Mouse (Mus musculus): ENCODE data around the gene Emilin1. TPM values are rescaled to one million over a fixed set of nuclear protein-coding genes. Genes with fewer than 3 reads are reported as not detected.

Gene Emilin1
- total RNA-seq, 2 experiments from 2014 or later, result 100 to 114 TPM

- DNase-seq (ENCODE audit: low spot score in 2 of 2), result no peak
Observed at GRCm38 (mm10) chr5:30957891-30958290, 44.7 kb downstream of the Emilin1 start.

- DNase-seq (ENCODE audit: low spot score in 2 of 2), result no peak
Observed at GRCm38 (mm10) chr5:30959198-30959854, 46.1 kb downstream of the Emilin1 start.

- DNase-seq (ENCODE audit: low spot score in 2 of 2), result peak; percentile 96 to 97
Observed at GRCm38 (mm10) chr5:30959966-30960501, 46.8 kb downstream of the Emilin1 start, which contains the start of gene Preb. TSS of gene Preb (minus strand) at chr5:30960361.

GRCm38 (mm10) chr5:30960814-30961213 is 47.6 kb downstream of the Emilin1 start:
- DNase-seq (ENCODE audit: low spot score in 2 of 2), result no peak

- no peak for DNase-seq (ENCODE audit: low spot score in 2 of 2)
Observed at GRCm38 (mm10) chr5:30961545-30962505, 48.6 kb downstream of the Emilin1 start.

- no peak for DNase-seq (ENCODE audit: low spot score in 2 of 2)
Observed at GRCm38 (mm10) chr5:30963916-30964315, 50.7 kb downstream of the Emilin1 start.

GRCm38 (mm10) chr5:30966189-30966588 is 53.0 kb downstream of the Emilin1 start:
- no peak for DNase-seq (ENCODE audit: low spot score in 2 of 2)

- DNase-seq (ENCODE audit: low spot score in 2 of 2), result no peak
Observed at GRCm38 (mm10) chr5:30968416-30968815, 55.2 kb downstream of the Emilin1 start, which contains the start of gene Tcf23. TSS of gene Tcf23 (plus strand) at chr5:30968662.

- DNase-seq (ENCODE audit: low spot score in 2 of 2), result no peak
Observed at GRCm38 (mm10) chr5:30969440-30969839, 56.2 kb downstream of the Emilin1 start.

Other genes starting within 250 kb of the Emilin1 start
- gene Cenpa, start 246.6 kb upstream of the Emilin1 start, total RNA-seq (2021), result 10 to 100 TPM; 61.3 to 62.0 TPM
- 10 to 100 TPM; 10.8 to 16.0 TPM for gene Dpysl5, start 201.8 kb upstream of the Emilin1 start, total RNA-seq (2021)
- gene Mapre3, start 98.8 kb upstream of the Emilin1 start, total RNA-seq (2021), result 10 to 100 TPM; 43.3 to 47.1 TPM
- gene Tmem214, start 45.4 kb upstream of the Emilin1 start, total RNA-seq (2021), result 10 to 100 TPM; 61.2 to 63.4 TPM
- 10 to 100 TPM; 26.8 to 30.6 TPM for gene Agbl5, start 24.7 kb upstream of the Emilin1 start, total RNA-seq (2021)
- 100 to 1,000 TPM; 196 to 201 TPM for gene Ost4, start 5.6 kb upstream of the Emilin1 start, total RNA-seq (2021)
- 10 to 100 TPM; 57.2 to 64.8 TPM for gene Khk, start 8.0 kb downstream of the Emilin1 start, total RNA-seq (2021)
- 1 to 10 TPM; 3.5 to 6.0 TPM for gene Cgref1, start 32.2 kb downstream of the Emilin1 start, total RNA-seq (2021)
- gene Preb, start 47.0 kb downstream of the Emilin1 start, total RNA-seq (2021), result 100 to 1,000 TPM; 131 to 135 TPM
- gene Tcf23, start 55.3 kb downstream of the Emilin1 start, total RNA-seq (2021), result under 1 TPM; 0.81 to 0.85 TPM
- gene Atraid, start 134.9 kb downstream of the Emilin1 start, total RNA-seq (2021), result 100 to 1,000 TPM; 109 to 115 TPM
- gene Slc5a6, start 135.5 kb downstream of the Emilin1 start, total RNA-seq (2021), result 10 to 100 TPM; 18.8 to 20.9 TPM
- 10 to 100 TPM; 33.0 to 40.2 TPM for gene Cad, start 141.4 kb downstream of the Emilin1 start, total RNA-seq (2021)
- not detected for gene Dnajc5g, start 192.9 kb downstream of the Emilin1 start, total RNA-seq (2021)
- gene Slc30a3, start 194.8 kb downstream of the Emilin1 start, total RNA-seq (2021), result under 1 TPM; 0.34 to 0.50 TPM
- gene Trim54, start 203.3 kb downstream of the Emilin1 start, total RNA-seq (2021), result 1 to 10 TPM; 1.8 to 4.2 TPM
- gene Ucn, start 225.4 kb downstream of the Emilin1 start, total RNA-seq (2021), result not detected
- gene Mpv17, start 240.8 kb downstream of the Emilin1 start, total RNA-seq (2021), result 10 to 100 TPM; 51.9 to 52.7 TPM

Data from adrenal gland, postnatal 4 days (tissue).